Mouse (Mus musculus): ENCODE data around the gene Topbp1. TPM values are rescaled to one million over a fixed set of nuclear protein-coding genes. Genes with fewer than 3 reads are reported as not detected.

The Topbp1 gene
- total RNA-seq (2021): 10 to 100 TPM; 26.8 to 26.9 TPM

- intact Hi-C loops (cut with DNase I): loop anchor here (2.0 to 5.0 kb wide), 3 partner anchors 78 to 293 kb away; no protein-coding TSS in a partner anchor
These were observed at the start of gene Topbp1, which contains the start of gene 1300017J02Rik for GRCm38 (mm10) chr9:103304927-103305326. Topbp1 (plus strand) TSS chr9:103305215. 1300017J02Rik (minus strand) TSS chr9:103305082.

DNA sequence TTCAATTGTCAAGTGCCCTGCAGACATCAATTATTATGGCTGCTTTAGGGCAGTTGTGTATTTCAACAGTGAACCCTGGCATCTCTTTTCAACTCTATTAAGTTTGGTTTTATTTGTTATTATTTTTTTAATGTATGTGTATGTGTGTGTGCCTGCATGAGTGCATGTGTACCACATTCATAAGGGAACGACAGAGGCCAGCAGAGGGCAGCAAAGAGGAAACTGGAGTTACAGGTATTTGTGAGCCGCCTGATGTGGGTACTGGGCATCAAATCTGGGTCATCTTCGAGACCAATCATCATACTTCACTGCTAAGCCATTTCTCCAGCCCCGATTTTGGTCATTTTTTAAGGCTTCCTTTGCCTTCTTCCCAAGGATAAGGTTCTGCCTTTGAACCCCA lies 39.2 kb upstream of the Topbp1 start:
- intact Hi-C loops (cut with DNase I): no loop called here

More at GRCm38 (mm10) chr9:103304927-103305326, at the start of gene Topbp1, which contains the start of gene 1300017J02Rik:
- peak; percentile 95 to 96 for DNase-seq

DNA sequence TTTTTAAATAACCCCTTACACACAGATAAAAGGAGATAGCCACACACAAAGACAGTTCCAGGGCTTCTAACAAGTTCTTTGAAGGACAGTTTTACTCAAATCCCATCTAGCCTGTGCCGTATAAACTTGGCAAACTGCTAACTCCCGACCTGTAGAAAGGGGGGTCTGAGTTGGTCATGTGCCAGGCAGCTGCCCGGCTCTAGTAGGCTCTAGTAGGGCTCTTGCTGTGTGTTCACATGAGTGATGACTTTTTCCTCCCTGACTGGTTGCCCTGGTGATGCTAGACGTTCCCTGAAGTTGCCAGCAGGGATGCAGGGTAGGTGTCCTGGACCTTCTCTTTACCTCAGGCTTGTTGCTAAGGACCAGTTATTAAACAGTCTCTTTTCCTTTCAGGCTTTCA lies 33.9 kb upstream of the Topbp1 start:
- intact Hi-C loops (cut with DNase I): no loop called here
- DNase-seq: no peak

More for the DNA sequence above, 39.2 kb upstream of the Topbp1 start:
- DNase-seq: no peak

DNA sequence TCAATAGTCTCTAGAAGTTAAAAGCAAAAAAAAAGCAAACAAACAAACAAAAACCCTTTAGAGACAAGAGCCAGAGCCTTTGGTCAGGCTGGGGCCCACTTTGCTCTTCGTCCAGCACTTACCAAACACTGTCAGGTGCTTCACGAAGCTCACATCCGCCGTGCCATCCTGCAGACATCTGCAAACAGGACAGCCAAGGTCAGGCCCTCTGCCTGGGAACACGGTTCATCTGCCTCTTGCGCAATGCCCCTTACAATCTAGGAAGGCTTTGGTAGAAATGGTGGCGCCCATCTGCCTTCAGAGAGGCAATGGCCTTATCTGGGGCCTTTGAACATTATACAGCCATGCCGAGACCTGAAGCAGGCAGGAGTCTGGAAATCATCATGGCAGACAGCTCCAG lies 30.2 kb upstream of the Topbp1 start:
- no peak for DNase-seq
- intact Hi-C loops (cut with DNase I): no loop called here

DNA sequence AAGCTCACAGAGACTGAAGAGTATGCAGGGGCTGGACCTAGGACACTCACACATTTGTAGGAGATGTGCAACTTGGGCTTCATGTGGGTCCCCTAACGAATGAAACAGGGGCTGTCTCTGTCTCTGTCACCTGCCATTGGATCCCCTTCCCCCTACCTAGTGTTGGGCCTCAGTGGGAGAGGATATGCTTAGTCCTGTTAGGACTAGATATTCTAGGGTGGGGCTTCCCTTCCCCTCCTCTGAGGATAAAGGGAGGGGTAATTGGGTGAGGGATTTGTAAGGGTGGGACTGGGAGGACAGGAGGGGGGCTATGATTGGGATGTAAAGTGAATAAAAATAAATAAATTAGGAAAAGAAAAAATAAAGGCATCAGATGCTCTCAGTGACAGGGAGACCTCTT lies 29.3 kb upstream of the Topbp1 start:
- intact Hi-C loops (cut with DNase I): no loop called here
- DNase-seq: no peak

GRCm38 (mm10) chr9:103276876-103277275 lies 28.1 kb upstream of the Topbp1 start:
- intact Hi-C loops (cut with DNase I): no loop called here
- no peak for DNase-seq

GRCm38 (mm10) chr9:103286396-103286795 lies 18.6 kb upstream of the Topbp1 start:
- intact Hi-C loops (cut with DNase I): no loop called here

DNA sequence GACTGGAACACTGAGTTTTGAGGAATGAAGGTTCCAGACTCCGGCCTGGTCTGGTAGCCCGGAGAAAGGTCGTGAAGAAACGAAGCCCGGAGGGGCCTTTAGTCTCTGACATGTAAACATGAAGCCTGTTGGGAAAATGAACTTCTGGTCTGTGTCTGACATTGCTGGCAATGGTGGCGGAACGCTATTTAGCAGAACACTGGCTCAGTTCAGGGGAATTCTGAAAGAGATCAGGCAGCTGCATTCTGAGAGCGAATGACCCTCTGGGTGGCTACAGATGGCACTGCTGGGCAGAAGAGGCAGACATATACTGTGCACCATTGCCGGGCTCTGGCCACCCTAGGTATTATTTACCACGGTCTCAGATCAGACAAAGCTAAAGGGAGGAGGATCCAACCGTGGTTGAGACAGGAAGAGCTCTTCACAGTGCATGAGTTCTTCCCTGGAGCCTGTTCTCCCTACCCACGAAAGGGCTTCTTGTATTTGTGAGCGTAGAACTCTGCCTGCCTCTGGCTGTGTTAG lies 18.1 kb upstream of the Topbp1 start:
- DNase-seq: no peak
- intact Hi-C loops (cut with DNase I): no loop called here

More at GRCm38 (mm10) chr9:103286396-103286795, 18.6 kb upstream of the Topbp1 start:
- no peak for DNase-seq

GRCm38 (mm10) chr9:103287840-103288488 lies 17.1 kb upstream of the Topbp1 start:
- intact Hi-C loops (cut with DNase I): no loop called here
- DNase-seq: peak in 1 of 2 experiments; percentile 6

DNA sequence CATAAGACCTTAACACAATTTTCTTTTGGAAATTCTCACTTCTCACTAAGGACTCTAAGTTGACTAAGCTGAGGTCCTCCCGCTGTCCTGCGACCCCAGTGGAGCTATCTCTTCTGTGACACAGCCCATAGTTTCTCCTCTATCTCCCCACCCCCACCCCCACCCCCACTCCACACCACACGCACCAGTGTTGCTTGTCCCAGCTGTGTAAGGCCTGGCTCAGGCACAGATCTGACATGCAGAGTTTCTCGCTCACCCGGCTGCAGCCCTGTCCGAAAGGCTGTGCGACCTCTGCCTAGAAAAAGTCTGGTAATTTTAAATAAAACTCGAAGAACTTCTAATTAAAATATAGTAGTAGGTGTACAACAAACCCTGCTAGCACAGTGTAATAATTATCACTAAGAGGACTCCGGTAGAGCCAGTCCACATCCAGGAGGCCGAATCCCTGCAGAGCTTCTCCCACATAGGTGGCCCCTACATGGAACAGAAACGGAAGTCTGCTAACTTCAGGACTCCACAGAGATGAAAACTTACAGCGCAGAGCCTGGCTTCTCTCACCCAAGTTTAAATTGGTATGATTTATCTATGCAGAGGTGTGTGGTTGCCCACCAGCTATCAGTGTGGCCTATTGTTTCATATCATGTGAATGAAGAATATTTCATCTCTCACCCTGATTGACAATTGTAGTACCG lies 16.4 kb upstream of the Topbp1 start:
- intact Hi-C loops (cut with DNase I): no loop called here
- no peak for DNase-seq

- intact Hi-C loops (cut with DNase I): no loop called here
- no peak for DNase-seq
These were observed 10.5 kb upstream of the Topbp1 start for GRCm38 (mm10) chr9:103294507-103294906.

DNA sequence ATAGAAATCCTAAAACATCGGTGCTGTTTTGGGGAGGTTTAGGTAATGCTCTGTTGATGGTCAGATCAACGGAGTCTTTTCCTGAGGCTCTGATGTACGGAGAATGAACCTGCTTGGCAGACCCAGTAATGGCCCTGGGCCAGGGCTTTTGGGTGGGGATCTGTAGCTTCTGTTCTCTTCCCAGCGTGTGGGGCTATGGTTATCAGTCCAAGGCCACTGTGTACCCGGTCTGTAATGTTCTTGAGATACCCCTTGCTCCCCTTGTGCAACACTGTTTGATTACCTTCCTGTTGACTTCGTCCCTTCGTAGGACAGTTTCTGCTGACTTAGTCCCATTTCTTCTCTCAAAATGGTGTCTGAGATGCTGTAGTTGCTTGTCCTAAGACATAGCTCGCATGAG lies 3.9 kb upstream of the Topbp1 start:
- intact Hi-C loops (cut with DNase I): loop anchor here (5.0 kb wide), 2 partner anchors 74 to 289 kb away; no protein-coding TSS in a partner anchor
- no peak for DNase-seq

DNA sequence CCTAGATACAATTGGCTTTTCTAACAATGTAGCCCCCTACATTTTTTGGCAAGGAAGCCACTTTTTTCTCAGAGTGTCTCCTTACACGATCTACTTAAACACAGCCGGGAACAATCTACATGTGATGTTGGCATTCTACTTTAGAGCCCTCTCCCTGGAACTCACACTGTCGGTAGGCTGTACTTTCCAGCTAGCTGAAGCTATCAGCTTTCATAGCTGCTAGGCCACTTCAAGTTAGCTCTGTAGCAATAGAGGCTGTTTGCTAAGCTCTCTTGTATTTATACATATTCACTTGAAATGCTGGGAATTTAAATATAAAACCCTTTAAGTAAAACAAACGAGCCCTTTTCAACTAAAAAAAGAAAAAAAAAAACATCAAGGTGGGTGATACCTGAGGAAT lies 2.8 kb upstream of the Topbp1 start:
- no peak for DNase-seq
- intact Hi-C loops (cut with DNase I): loop anchor here (1.0 to 5.0 kb wide), 3 partner anchors 75 to 290 kb away; no protein-coding TSS in a partner anchor

DNA sequence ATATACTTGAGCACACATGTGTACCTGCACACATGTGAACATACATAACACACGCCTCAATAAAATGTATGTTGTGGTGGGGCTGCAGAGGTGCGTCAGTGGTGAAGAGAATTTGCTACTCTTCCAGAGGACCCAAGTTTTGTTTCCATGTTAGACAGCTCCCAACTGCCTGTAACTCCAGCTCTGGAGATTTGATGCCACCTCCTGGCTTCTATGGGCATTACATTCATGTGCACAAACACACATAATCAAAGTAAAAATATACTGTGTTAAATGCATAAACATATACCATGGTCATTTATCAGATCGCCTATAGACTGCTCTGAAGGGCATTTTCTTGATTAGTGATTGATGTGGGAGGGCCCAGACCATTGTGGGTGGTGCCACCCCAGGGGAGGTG lies 2.3 kb upstream of the Topbp1 start:
- DNase-seq: peak; percentile 66 to 83

GRCm38 (mm10) chr9:103305332-103306041 lies 472 bp downstream of the Topbp1 start:
- intact Hi-C loops (cut with DNase I): loop anchor here (2.0 kb wide), 1 partner anchor 213 kb away; no protein-coding TSS in a partner anchor
- no peak for DNase-seq

More for the DNA sequence above, 2.3 kb upstream of the Topbp1 start:
- intact Hi-C loops (cut with DNase I): loop anchor here (1.0 to 5.0 kb wide), 3 partner anchors 75 to 290 kb away; no protein-coding TSS in a partner anchor

GRCm38 (mm10) chr9:103309832-103310231 lies 4.8 kb downstream of the Topbp1 start:
- intact Hi-C loops (cut with DNase I): no loop called here
- DNase-seq: no peak

GRCm38 (mm10) chr9:103324678-103325077 lies 19.7 kb downstream of the Topbp1 start:
- intact Hi-C loops (cut with DNase I): no loop called here

GRCm38 (mm10) chr9:103326449-103326848 lies 21.4 kb downstream of the Topbp1 start:
- no peak for DNase-seq
- intact Hi-C loops (cut with DNase I): no loop called here

More at GRCm38 (mm10) chr9:103324678-103325077, 19.7 kb downstream of the Topbp1 start:
- no peak for DNase-seq

DNA sequence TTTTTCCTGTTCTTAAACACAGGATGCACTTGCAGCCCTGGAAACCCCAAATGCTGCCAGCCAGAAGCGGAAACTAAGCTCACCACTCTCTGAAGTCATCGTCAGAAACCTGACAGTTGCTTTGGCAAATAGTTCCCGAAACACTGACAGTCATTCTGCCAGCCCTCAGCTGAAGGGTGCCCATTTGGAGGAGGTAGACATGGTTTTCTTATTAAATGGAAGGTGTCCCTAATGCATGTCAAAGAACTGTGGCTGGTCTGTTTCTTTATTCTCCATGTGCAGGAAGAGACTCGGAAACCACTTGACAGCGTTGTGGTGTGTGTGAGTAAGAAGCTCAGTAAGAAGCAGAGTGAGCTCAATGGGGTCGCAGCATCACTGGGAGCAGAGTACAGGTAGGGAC lies 27.6 kb downstream of the Topbp1 start:
- no peak for DNase-seq
- intact Hi-C loops (cut with DNase I): no loop called here

DNA sequence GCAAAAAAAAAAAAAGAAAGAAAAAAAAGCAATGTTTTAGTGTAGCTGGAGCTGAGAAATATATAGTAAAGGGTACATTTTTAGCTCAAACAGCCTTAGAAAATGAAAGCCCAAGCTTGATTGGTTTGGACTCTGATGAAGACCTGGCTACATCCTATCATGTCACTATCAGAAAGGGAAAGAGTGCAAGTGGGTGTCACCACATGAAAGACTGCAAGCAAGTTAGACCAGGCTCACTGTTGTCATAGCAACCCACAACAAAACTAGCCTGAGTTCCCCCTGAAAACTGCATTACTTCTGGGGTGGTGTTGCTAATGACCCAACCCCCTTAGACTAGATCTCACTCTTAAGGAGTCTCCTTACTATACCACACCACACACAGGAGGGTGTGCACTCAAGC lies 31.9 kb downstream of the Topbp1 start:
- intact Hi-C loops (cut with DNase I): no loop called here

GRCm38 (mm10) chr9:103347045-103347444 lies 42.0 kb downstream of the Topbp1 start:
- no peak for DNase-seq
- intact Hi-C loops (cut with DNase I): no loop called here

More for the DNA sequence above, 31.9 kb downstream of the Topbp1 start:
- DNase-seq: no peak
